Comparison of ENCODE assay signal across 20 mouse cellular contexts in genomic region chr1:130993574-130994154, GRCm38 (mm10). TPM values are rescaled to one million over a fixed set of nuclear protein-coding genes. Genes with fewer than 3 reads are reported as not detected.
"Had no signal": no experiment of that assay in that cellular context is flagged by ENCODE, and none has a peak within 500 bp of the region (broad histone marks: within the 10 kb centered on the region; RNA-seq: fewer than 3 reads in every experiment).

No protein-coding gene starts in this region.

- H3K4me1 ChIP-seq: limb, embryonic 15.5 days; liver, embryonic 13.5 days; lung, embryonic 15.5 days; midbrain, embryonic 12.5 days; neural tube, embryonic 12.5 days had no signal

- H3K4me3 ChIP-seq: limb, embryonic 15.5 days; liver, embryonic 13.5 days; lung, embryonic 15.5 days; megakaryocyte, embryonic 14.5 days; midbrain, embryonic 12.5 days; neural tube, embryonic 12.5 days had no signal

- H3K9me3 ChIP-seq: limb, embryonic 15.5 days; liver, embryonic 13.5 days; lung, embryonic 15.5 days; midbrain, embryonic 12.5 days; neural tube, embryonic 12.5 days had no signal

- H3K36me3 ChIP-seq: limb, embryonic 15.5 days; liver, embryonic 13.5 days; lung, embryonic 15.5 days; midbrain, embryonic 12.5 days; neural tube, embryonic 12.5 days had no signal

- H3K27me3 ChIP-seq: limb, embryonic 15.5 days; liver, embryonic 13.5 days; lung, embryonic 15.5 days; midbrain, embryonic 12.5 days; neural tube, embryonic 12.5 days had no signal

- DNase-seq: kidney, postnatal 36 days; layer of hippocampus, adult 9-11 months; layer of hippocampus, postnatal 36 days; liver, embryonic 13.5 days; liver, postnatal 0 days; lung, postnatal 14 days; retina, postnatal 1 day; right cerebral cortex, postnatal 14 days; thymus, postnatal 4 days had no signal

- H3K27ac ChIP-seq: kidney, postnatal 0 days; limb, embryonic 15.5 days; liver, embryonic 13.5 days; lung, embryonic 15.5 days; macrophage; midbrain, embryonic 12.5 days; neural tube, embryonic 12.5 days; stomach, postnatal 0 days had no signal

- ATAC-seq: liver, postnatal 0 days had no signal

- H3K4me2 ChIP-seq: limb, embryonic 15.5 days; liver, embryonic 13.5 days; lung, embryonic 15.5 days; midbrain, embryonic 12.5 days; neural tube, embryonic 12.5 days had no signal

- H3K9ac ChIP-seq: limb, embryonic 15.5 days; liver, embryonic 13.5 days; liver, postnatal 0 days; lung, embryonic 15.5 days; midbrain, embryonic 12.5 days; neural tube, embryonic 12.5 days had no signal

RNA-seq across cellular contexts. Expression of gene Il10, which starts 26.0 kb away (rescaled TPM):
- polyA plus RNA-seq: limb, embryonic 11.5 days; limb, embryonic 15.5 days; liver, embryonic 13.5 days; midbrain, embryonic 12.5 days; midbrain, postnatal 0 days; neural tube, embryonic 12.5 days; small intestine, adult 2 months; stomach, postnatal 0 days had no signal

RNA-seq across cellular contexts. Expression of gene Il19, which starts 53.7 kb away (rescaled TPM):
- polyA plus RNA-seq: kidney, postnatal 0 days; limb, embryonic 11.5 days; limb, embryonic 15.5 days; liver, embryonic 13.5 days; liver, postnatal 0 days; lung, embryonic 15.5 days; macrophage; midbrain, embryonic 12.5 days; midbrain, postnatal 0 days; neural tube, embryonic 12.5 days; small intestine, adult 2 months; stomach, postnatal 0 days had no signal
